Mouse (Mus musculus): ENCODE data around the gene Chrnb2.

Gene Chrnb2

DNA sequence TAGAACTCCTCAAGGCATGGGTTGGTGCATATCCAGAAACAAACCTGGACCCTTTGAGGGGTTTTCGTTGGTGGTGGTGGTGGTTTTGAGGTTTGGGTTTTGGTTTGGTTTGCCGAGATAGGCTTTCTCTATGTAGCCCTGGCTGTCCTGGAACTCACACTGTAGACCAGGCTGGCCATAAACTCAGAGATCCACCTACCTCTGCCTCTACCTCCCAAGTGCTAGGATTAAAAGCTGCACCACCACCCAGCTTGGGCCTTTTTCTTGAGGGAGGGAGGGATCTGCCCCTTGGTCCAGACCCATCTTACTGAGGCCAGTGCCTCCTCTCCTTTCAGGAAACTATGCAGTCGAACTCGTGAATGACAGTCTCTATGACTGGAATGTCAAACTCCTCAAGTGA lies 15.7 kb upstream of the Chrnb2 start:
- no peak for DNase-seq (ENCODE audit: low read depth, low spot score)

DNA sequence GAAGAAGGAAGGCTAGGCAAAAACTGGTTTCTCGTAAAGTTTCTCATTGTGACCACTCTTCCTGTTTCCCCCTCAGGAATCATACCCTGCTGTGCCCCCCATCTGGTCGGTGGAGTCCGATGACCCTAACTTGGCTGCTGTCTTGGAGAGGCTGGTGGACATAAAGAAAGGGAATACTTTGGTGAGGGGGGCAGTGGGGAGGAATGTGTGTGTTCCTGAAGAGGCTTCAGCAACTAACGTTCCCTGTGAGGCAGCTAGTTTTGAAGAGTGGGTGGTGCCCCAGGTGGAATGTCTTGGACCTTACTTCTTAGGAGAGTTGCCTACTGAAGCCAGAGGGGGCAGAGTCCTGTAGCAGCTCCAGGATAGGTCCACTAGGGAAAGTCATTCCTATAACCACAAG lies 11.6 kb upstream of the Chrnb2 start:
- no peak for DNase-seq (ENCODE audit: low read depth, low spot score)

DNA sequence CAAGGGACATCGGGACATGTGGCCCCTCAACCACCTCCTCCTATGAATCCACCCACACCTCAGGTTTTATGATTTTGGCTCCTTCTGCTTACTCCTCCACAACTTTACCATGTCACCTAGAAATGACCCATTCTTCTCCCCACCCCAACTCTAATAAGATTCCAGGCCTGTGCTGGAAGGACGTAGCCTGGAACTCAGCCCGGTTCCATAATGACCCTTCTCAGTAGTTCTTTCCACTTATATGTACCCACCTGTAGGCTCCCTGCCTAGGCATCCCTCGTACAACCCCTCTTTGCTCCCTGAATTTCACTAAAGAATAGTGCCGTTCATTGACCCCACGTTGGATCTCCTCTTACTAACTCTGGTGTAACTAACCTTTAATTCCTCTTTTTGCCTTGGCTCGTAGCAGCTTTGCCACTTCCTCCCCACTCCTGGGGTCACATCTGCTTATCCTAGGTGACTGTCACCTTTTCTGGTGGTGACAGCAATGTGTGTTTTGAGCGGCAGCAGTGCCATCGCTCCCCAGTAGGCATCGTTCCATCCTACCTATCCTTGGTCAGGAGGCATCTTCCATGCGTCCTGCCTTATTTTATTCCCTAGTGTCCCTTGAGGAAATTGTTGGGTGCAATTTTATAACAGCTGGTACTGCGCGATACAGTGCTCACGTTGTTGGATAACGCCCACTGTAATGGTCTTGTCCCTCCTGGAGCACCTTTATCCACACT lies 10.0 kb upstream of the Chrnb2 start:
- no peak for DNase-seq (ENCODE audit: low read depth, low spot score)

DNA sequence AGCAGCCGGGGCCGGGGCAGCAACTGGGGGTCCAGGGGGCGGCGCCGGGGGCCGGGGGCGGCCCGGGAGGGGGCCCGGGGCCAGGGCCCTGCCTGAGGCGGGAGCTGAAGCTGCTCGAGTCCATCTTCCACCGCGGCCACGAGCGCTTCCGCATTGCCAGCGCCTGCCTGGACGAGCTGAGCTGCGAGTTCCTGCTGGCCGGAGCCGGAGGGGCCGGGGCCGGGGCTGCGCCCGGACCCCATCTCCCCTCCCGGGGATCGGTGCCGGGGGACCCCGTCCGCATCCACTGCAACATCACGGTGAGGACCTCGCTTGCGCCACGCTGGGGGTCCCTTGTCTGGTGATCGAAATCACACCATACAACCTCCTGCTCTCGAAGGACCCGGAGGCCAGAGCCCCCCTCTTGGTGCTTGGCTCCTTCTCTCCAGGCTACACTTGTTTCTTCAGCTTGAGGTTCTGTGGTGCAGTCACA lies 9.3 kb upstream of the Chrnb2 start:
- no peak for DNase-seq (ENCODE audit: low read depth, low spot score)

DNA sequence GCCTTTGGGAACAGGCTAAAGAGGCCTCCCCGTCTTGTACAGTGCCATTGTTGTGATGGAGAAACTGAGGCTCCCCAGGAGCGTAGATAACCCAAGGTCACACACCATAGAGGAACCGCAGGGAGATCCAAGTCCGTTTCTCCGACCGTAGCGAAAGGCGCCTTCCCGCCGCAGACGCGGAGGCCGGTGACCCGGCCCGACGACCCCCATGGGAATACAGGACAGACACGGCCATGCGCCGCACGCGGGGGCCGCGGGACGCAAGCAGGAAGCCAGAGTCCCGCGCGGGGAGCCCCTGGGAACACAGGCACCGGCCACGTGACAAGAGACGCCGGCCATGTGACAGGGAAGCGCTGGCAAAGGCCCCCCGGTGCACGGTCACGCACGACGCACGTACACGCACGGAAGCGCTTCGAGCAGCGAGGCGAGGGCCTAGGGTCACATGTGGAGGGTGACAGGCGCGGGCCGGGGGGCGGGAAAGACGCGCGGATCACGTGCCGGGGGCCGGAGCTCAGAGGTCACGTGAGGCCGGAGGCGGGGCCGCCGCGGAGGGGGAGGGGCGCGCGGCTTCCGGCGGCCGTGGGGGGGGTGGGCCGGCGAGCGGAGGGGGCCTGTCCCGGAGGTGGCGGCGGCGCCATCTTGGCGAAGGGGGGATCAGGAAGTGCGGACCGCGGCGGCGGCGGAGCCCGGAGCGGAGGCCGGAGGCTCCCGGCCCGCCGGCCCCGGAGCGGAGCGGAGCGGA lies 8.7 kb upstream of the Chrnb2 start, which contains the start of gene Ube2q1:
TSS of gene Ube2q1 (plus strand) at position 649 of the 742 bp plus-strand sequence.
- DNase-seq (ENCODE audit: low read depth, low spot score): peak; percentile 96

DNA sequence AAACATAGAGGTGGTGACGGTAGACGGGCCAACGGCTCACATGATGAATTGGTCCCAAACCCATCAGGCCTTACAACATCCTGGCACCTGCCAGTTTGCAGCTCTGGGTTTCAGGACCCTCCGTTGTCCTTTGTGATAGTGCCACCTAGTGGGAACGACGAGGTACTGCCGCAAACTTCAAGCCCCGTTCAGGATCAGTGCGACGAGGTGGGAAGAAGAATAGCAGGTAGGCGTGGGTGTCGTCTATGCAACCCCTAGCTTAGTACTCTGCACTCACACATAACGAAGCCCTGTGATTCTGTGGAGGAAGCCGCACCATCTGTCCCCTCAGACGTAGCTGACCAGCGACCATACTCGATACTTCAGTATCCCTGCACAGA lies 8.1 kb upstream of the Chrnb2 start:
- peak; percentile 65 for DNase-seq (ENCODE audit: low read depth, low spot score)

DNA sequence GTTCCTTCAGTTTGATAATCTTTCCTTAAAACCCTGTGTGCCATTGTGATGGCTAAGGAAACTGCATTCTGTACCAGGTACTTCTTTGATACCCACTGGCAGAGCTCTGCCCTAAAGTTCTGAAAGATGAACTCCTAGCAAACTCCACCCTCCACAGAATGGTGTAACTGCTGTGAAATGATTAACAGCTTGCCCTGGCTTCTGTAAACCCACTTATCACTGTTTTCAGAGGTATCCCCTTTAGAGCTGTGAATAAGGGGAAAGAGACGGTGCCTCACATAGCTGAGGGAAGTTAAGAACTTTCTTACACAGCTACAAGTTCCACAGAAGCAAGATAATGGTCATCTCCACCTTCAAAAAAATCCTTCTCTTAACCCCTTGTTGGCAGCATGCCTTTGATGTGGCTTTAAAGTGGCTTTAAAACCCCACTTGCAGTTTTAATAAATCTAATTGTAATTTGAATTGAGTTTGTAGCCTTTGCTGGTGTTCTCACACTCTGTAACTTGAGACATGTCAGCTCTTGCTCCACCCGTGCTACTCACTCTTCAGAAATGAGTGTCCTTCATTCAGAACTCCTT lies 6.1 kb upstream of the Chrnb2 start:
- DNase-seq (ENCODE audit: low read depth, low spot score): no peak

DNA sequence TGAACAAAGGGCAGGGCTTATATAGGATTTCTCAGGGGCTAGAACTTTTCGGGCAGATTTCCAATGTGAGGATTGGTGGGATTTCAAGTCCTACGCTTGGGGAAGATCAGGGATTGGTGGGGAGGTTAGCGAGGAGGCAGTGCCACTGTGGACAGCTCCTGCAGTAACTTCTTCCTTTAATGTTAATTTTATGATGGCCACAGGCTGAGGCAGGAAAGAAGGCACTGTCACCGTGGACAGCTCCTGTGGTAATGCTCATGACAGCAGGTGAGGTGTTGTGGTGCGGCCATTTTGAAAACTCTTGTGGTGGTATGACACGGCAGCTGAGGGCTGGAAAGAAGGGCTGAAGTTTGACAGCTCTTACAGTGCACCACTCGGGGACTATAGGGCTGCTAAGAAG lies 5.2 kb upstream of the Chrnb2 start:
- DNase-seq (ENCODE audit: low read depth, low spot score): no peak

DNA sequence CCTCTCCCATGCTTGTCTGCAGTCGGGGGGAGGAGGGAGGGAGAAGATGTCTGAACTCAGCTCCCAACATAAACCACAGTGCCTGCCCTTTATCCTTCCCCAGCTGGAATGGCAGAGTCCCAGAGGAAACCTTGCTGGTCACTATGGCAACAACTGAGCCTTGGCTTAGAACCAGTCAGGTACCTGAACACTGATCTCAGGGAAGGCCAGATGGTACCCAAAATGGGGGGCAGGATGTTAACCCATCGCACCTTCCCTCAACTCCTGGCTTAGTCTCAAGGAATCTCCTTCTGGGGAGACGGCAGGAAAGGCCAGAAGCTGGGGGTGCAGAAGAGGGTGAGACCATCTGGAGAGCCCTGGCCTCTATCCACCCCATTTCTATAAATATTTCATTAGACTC lies 4.6 kb downstream of the Chrnb2 start:
- no peak for DNase-seq (ENCODE audit: low read depth, low spot score)

DNA sequence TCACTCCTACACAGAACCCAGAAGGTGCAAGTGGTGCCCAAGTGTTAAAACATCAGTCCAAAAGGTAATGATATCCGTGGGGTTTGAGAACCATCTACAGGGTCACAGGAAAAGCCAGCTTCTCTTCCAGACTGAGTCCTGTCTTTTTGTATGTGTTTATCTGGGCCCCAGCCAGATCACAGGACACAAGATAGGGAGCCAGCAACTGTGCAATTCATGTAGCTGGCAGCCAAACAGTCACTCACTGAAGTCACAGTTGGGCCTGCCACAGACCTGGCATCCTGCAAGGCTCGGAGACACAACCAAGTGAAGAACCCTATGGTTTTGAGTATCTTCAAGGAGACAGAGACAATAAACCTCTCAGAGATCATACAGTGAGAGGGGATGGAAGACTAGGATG lies 6.6 kb downstream of the Chrnb2 start:
- no peak for DNase-seq (ENCODE audit: low read depth, low spot score)

DNA sequence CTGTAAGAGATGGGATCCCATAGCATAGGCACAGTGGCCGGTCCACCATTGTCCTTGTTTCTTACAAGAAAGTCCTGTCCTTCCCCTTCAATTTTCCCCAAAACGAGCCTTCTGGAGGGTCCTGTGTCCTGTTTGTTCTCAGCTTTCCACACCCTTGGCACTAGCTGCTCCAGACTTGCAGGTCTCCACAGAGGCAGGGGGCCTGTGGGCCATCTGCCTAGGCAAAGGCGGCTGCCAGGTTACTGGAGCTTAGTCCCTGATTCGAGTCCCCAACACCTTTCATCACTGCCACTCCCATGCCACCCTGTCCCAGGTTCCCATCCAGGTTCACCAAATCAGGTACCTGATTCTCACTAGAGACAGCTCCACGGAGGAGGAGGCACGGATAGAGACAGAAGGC lies 9.1 kb downstream of the Chrnb2 start:
- DNase-seq (ENCODE audit: low read depth, low spot score): no peak

DNA sequence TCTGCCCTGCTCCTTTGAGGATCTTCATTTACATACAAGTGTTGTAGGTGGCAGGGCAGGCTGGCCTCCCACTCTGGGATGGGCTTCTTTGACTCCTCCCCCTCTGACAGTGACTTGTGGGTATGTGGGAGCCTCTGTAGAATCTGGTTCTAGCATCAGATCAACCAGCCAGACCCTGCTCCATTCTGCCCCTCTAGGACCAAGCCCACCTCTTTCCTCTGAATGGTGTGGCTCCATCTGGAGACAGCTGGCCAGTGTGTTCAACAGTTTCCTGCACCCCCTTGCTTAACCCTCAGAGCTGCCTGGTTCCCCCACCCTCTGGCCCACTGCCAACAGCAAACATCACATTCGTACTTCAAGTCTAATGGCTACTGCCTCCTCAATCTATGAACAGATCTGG lies 12.1 kb downstream of the Chrnb2 start:
- DNase-seq (ENCODE audit: low read depth, low spot score): no peak

DNA sequence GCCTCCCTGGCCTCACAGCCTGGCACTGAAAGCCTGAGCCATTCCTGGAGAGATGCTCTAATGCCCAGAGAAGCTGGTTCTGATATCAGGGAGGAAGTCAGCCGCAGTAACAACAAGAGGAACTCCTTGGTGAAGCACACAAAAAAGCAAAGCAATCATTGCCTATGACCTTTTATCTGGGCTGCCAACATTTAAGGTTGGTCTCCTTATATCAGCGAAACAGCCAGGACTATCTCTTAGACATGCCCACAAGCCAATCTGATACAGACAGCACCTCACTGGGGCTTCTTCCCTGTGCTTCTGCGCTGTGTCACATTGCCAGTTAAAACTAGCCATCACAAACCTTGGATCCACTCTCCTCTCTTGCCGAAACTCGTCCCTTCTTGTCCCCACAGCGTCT lies 25.9 kb downstream of the Chrnb2 start:
- no peak for DNase-seq (ENCODE audit: low read depth, low spot score)

DNA sequence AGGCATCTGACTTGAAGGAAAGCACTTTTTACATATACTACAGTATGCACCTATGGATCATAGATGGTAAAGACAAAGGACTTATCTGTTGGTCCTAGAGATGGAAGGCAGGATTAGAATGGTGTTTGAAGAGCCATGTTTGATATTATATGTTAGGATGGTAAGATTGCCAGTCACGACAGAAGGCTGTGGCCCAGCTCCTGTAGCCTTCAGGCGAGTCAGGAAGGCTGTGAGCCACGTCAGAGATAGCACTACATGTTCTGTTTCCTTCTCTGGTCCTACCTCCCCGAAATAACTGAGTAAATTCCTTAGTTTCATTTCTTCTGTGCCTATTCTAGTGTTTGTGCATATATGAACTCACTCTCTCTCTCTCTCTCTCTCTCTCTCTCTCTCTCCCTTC lies 32.3 kb downstream of the Chrnb2 start:
- DNase-seq (ENCODE audit: low read depth, low spot score): no peak

DNA sequence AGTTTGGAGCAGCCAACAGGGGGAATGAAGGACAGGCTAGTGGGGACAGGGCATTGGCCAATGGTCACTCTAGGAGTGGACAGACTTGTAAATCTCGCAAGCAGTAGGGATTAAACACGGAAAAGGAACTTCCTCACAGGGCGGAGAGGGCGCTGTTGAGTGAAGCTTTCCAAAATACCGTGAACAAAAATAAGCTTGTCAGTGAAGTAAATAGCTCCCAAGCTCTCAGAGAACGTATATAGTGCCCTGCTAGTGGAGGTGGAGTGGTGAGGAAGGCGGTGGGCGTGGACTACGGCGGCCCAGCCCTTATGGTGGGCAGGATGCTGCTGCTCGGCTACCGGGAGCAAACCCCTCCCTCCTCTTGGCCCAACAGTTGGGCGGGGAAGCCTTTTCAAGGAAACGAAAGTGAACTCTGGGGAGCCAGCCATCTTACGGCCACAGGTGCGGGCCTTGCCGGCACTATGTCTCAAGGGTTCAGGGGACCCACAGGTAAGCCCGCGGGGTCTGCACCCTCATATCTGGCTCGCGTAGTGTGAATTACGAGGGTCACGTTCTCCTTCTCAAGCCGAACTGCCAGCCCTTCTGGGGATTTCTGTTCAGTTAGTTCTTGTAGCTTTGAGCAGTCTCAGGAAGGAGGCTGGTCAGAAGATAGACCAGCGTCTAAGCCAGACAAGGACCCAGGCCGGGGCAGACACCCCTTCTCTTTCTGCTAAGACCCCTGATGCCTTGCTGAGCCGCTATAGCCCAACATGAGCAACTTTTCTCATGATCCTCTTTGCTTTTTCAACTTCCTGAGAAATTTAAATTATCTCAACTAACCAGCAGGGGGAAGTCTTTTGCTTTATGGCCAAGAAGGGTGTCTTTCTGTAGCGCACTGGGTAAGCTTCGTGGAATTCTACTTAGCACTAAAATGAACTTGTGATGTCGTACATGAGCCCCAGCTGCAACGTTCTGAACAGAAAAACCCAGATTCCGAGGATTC lies 33.8 kb downstream of the Chrnb2 start:
- no peak for DNase-seq (ENCODE audit: low read depth, low spot score)

DNA sequence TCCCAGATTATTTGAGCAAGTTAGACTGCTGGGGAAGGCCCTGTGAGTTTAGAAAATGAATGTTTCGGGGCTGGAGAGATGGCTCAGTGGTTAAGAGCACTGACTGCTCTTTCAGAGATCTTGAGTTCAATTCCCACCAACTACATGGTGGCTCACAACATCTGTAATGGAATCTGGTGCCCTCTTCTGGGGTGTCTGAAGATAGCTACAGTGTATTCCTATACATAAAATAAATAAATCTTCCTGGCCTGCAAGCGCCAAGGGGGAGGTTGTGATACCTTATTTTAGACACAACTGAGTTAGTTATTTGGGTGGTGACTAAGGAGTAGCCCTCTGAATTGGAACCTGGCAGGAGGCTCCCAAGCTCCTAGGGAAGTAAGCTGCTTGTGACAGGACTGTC lies 35.6 kb downstream of the Chrnb2 start:
- DNase-seq (ENCODE audit: low read depth, low spot score): no peak

DNA sequence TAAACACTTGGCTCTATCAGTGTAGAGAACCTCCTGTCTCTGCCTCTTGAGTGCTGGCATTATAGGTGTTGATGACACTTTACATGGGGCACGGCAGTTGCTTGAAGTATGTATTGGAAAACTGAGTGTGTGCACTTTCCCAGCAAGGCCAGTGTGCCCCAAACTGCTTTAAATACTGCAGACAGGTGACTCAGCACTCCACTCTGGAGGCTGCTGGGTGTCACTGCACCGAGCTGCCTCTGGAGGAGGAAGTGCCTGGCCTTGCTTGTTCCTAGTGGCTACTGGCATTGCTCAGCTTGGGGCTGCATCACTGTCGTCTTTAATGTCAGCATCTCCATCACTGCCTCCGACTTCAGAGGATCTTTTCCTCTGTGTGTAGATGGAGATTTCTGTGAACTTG lies 37.4 kb downstream of the Chrnb2 start:
- DNase-seq (ENCODE audit: low read depth, low spot score): no peak

DNA sequence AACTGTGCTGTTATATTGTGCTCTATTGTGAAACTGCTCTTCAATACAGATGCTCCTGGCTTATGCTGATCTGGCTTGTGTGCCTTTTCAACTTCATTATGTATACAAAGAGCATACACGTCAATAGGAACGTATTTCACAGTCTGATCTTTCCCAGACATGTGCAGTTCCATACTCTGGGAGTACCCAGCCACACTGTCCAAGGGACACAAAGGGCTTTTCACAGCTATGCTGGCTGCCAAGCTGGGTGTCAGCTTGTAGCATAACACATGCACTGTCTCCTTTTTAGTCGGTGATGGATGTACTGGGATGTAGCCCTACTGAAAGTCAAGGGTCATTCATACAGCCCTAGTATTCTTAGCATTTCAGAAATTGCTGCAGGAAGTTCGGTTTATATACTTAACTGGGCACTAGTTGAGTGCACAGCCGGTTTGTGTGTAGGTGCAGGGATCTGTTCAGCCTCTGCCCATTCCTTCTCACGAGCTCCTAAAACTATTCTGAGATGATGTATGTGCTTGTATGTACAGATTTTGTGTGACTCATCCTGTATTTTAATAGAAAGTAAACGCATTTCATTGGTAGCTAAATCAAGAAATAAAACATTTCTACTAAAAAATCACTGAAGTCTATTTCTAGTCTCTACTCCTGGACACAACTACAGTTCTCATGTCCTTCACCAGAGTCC lies 40.9 kb downstream of the Chrnb2 start:
- DNase-seq (ENCODE audit: low read depth, low spot score): peak; percentile 62

DNA sequence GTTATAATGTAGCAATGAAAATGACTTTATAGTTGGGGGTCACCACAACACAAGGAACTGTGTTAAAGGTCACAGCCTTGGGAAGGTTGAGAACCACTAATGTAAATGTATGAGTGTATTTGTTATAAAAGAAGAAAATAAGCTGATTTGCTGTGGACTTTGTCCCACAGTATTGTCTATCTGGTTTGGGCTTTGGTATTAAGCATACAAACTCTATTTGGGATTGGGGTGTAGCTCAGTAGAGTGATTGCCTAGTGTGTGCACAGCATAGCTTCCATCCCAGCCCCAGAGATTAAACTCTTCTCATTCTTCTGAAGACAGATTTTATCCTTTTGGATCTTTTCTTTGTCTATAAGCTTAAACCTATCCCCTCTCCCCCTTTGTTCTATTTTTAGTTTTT lies 42.4 kb downstream of the Chrnb2 start:
- no peak for DNase-seq (ENCODE audit: low read depth, low spot score)

DNA sequence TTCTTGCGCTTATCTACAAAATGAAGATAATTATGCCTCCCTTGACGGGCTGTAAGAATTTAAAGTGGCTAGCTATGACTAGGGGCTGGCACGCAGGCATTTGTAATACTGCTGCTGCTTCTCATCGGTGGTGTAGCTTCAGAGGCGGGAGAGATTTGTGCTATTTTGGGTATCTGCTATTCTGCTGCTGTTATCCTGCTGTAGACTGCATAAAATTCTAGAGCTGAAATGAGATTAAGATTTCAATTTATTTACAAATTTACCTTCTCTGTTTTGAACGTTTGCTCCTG lies 48.5 kb downstream of the Chrnb2 start:
- DNase-seq (ENCODE audit: low read depth, low spot score): no peak

DNA sequence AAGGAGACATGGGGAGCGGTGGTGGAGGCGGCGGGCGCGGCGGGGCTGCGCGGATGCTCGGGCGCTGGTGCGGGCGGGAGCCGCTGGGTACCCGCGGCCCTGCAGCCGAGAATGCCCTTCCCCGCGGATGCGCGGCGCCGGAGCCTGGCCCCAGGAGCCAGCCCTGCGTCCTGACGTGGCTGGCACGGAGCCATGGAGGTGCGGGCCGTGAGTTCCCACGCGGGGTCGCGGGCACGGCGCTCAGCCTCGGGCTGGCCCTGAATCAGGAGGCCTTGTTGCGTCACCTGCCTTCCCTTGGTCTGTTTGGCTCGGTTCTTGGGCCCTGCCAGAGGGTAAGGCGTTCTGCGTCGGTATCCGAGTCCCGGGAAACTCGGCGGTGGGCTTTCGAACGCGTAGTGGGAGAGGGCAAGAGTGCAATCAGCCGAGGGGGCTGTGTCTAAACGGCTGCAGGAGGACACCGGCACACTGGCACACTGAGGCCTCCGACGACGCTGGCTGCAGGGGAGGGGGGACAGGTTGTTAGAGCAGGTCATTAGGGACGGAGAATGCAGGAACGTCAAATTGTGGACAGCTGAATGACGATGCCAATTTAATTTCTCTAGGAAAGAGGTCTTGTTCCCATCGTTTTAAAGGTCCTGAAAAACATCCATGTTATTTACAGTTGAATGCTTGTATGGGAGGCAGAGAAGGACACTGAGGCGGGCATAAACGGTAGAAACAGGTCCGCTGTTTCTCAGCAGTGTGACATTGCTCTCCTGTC lies 49.0 kb downstream of the Chrnb2 start:
- DNase-seq (ENCODE audit: low read depth, low spot score): no peak
